Mouse (Mus musculus) colon, adult 2 months (tissue): ENCODE measurements around the gene Olfr851. TPM values are rescaled to one million over a fixed set of nuclear protein-coding genes. Genes with fewer than 3 reads are reported as not detected.

Experiments used
- polyA plus RNA-seq: library from polyadenylated mRNA; depleted of rRNA; stranded (reverse); fragments of >200 nt; gene quantifications from 2 replicates; pipeline ENCODE4 v1.2.3, GENCODE M21; 2012; rRNA removed

Olfr851 gene
- polyA plus RNA-seq: not detected in 2 replicates

GRCm38 (mm10) chr9:19492995-19493394 lies at the start of gene Olfr851:
Gene Olfr851 (plus strand): TSS chr9:19493295.

GRCm38 (mm10) chr9:19478148-19478547 lies 14.9 kb upstream of the Olfr851 start, which contains the start of gene Olfr850:
Gene Olfr850 (minus strand): TSS chr9:19478248.

DNA sequence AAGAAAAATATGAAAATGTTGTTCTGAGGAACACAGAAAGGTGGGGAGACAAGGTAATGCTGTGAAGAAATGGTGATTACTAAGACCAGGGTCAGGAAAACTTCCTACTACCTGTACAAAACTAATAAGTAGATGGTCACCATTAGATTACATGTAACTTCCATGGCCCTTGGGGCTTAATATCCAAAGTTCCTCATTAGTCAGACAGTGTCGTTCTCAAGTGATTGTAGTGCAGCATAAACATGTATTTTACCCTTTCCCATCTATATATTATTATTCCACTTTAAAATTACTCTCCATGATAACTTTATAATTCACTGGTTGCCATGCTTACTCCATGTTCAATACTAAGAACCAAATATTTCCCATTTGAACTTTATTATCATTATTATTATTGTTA lies 47.9 kb downstream of the Olfr851 start, which contains the start of gene Olfr853:
Gene Olfr853 (minus strand): TSS at position 101 of the 400 bp plus-strand sequence.

Other genes starting within 250 kb of the Olfr851 start
- gene Olfr843, start 241.3 kb upstream of the Olfr851 start, polyA plus RNA-seq: not detected in 2 replicates
- gene Olfr844, start 176.9 kb upstream of the Olfr851 start, polyA plus RNA-seq: not detected in 2 replicates
- not detected in 2 replicates for gene Olfr845, start 156.8 kb upstream of the Olfr851 start, polyA plus RNA-seq
- gene Olfr846, start 129.3 kb upstream of the Olfr851 start, polyA plus RNA-seq: not detected in 2 replicates
- not detected in 2 replicates for gene Olfr847, start 114.6 kb upstream of the Olfr851 start, polyA plus RNA-seq
- not detected in 2 replicates for gene Olfr849, start 53.0 kb upstream of the Olfr851 start, polyA plus RNA-seq
- not detected in 2 replicates for gene Olfr850, start 15.0 kb upstream of the Olfr851 start, polyA plus RNA-seq
- not detected in 2 replicates for gene Olfr853, start 47.8 kb downstream of the Olfr851 start, polyA plus RNA-seq
- not detected in 2 replicates for gene Olfr854, start 74.1 kb downstream of the Olfr851 start, polyA plus RNA-seq
- gene Olfr855, start 89.3 kb downstream of the Olfr851 start, polyA plus RNA-seq: not detected in 2 replicates
- gene Zfp317, start 128.8 kb downstream of the Olfr851 start, polyA plus RNA-seq: 3.9 and 4.6 TPM in 2 replicates
- not detected in 2 replicates for gene Olfr857, start 216.1 kb downstream of the Olfr851 start, polyA plus RNA-seq